Mouse (Mus musculus) CH12.LX (cell line): Measurements from ENCODE around the gene Tmem132d. TPM values are rescaled to one million over a fixed set of nuclear protein-coding genes. Genes with fewer than 3 reads are reported as not detected.

Experiments
- DNase-seq: peaks from one replicate; pipeline ENCODE4 v3.0.0-alpha.2; 2013; ENCODE audit errors: extremely low read depth
- H3K27ac ChIP-seq: 2 replicates; pipeline ENCODE4 v1.5.1; 2012; ENCODE audit warnings: low read depth, mild to moderate bottlenecking, control low read depth, moderate library complexity; ENCODE audit not compliant: insufficient read depth
- H3K27me3 ChIP-seq: replicated peaks from 2 replicates; pipeline ENCODE3; 2012; ENCODE audit warnings: inconsistent platforms
- H3K36me3 ChIP-seq, 2 experiments: replicated peaks in 1 of 2; 2 replicates each; pipeline versions ENCODE3 to v1.6.1; 2012; ENCODE audit warnings: inconsistent platforms in 1 of 2, low read length in 1 of 2, mild to moderate bottlenecking in 1 of 2, mixed read lengths in 1 of 2, moderate library complexity in 1 of 2; ENCODE audit not compliant: control insufficient read depth in 1 of 2, insufficient read depth in 1 of 2
- H3K4me1 ChIP-seq, 2 experiments: 2 replicates each; pipeline ENCODE4 v1.6.1; 2012; ENCODE audit warnings: inconsistent platforms in 1 of 2, moderate library complexity in 1 of 2; ENCODE audit not compliant: insufficient read depth in 2 of 2, control insufficient read depth in 1 of 2
- H3K4me2 ChIP-seq: 2 replicates; pipeline ENCODE4 v1.6.1; 2012; ENCODE audit warnings: low read depth, mild to moderate bottlenecking, control low read depth; ENCODE audit not compliant: poor library complexity, insufficient read depth, severe bottlenecking
- H3K4me3 ChIP-seq, 3 experiments: fragments of 150-350 bp in 1 of 3; sonication (generic) in 1 of 3; replicated peaks in 1 of 3; 2 replicates each; pipeline versions ENCODE3 to v1.5.1; 2011 to 2012; ENCODE audit warnings: low read depth in 2 of 3, low read length in 2 of 3, mild to moderate bottlenecking in 2 of 3, moderate library complexity in 2 of 3, control low read depth in 1 of 3, improper control_type of control experiment in 1 of 3, inconsistent platforms in 1 of 3, mixed read lengths in 1 of 3; ENCODE audit not compliant: poor library complexity in 1 of 3
- H3K79me2 ChIP-seq: replicated peaks from 2 replicates; pipeline ENCODE4 v1.6.1; 2012; ENCODE audit warnings: mild to moderate bottlenecking, moderate library complexity; ENCODE audit not compliant: control insufficient read depth, poor library complexity, insufficient read depth, severe bottlenecking; ENCODE audit errors: extremely low read depth
- H3K9ac ChIP-seq: 2 replicates; pipeline ENCODE4 v1.6.1; 2012; ENCODE audit warnings: low read depth, mild to moderate bottlenecking, control low read depth, moderate library complexity; ENCODE audit not compliant: insufficient read depth
- H3K9me3 ChIP-seq: replicated peaks from 2 replicates; pipeline ENCODE3; 2012; ENCODE audit warnings: low read length, inconsistent platforms, mixed read lengths
- CHD1 ChIP-seq: IDR thresholded peaks from 2 replicates; pipeline ENCODE4 v1.6.1; 2012; ENCODE audit warnings: low read depth, low read length, improper control_type of control experiment, inconsistent platforms
- CHD2 ChIP-seq: IDR thresholded peaks from 2 replicates; pipeline ENCODE4 v1.6.1; 2011; ENCODE audit warnings: low read length, improper control_type of control experiment
- E2F4 ChIP-seq: IDR thresholded peaks from 2 replicates; pipeline ENCODE4 v1.6.1; 2011; ENCODE audit warnings: low read depth, low read length, improper control_type of control experiment; ENCODE audit not compliant: insufficient replicate concordance
- ELF1 ChIP-seq: IDR thresholded peaks from 2 replicates; pipeline ENCODE4 v1.6.1; 2014; ENCODE audit warnings: low read depth, mild to moderate bottlenecking, inconsistent platforms, low read length, improper control_type of control experiment
- ETS1 ChIP-seq: conservative IDR thresholded peaks from 2 replicates; pipeline ENCODE4 v1.6.1; 2012; ENCODE audit warnings: low read depth, mild to moderate bottlenecking, inconsistent platforms, low read length, improper control_type of control experiment, moderate library complexity
- GABPA ChIP-seq: IDR thresholded peaks from 2 replicates; pipeline ENCODE4 v1.6.1; 2012; ENCODE audit warnings: low read depth, low read length, improper control_type of control experiment, inconsistent platforms; ENCODE audit not compliant: insufficient replicate concordance
- IRF4 ChIP-seq: IDR thresholded peaks from 2 replicates; pipeline ENCODE4 v1.6.1; 2014; ENCODE audit warnings: low read depth, mild to moderate bottlenecking, inconsistent platforms, low read length, improper control_type of control experiment
- KAT2A ChIP-seq: IDR thresholded peaks from 2 replicates; pipeline ENCODE4 v1.6.1; 2012; ENCODE audit warnings: low read length, improper control_type of control experiment, inconsistent platforms; ENCODE audit not compliant: insufficient replicate concordance
- MEF2A ChIP-seq: IDR thresholded peaks from 2 replicates; pipeline ENCODE4 v1.6.1; 2014; ENCODE audit warnings: low read depth, mild to moderate bottlenecking, inconsistent platforms, low read length, improper control_type of control experiment, borderline replicate concordance
- SIN3A ChIP-seq: IDR thresholded peaks from 2 replicates; pipeline ENCODE4 v1.6.1; 2012; ENCODE audit warnings: low read length, improper control_type of control experiment, inconsistent platforms
- ZMIZ1 ChIP-seq: IDR thresholded peaks from 2 replicates; pipeline ENCODE4 v1.6.1; 2012; ENCODE audit warnings: low read depth, mild to moderate bottlenecking, inconsistent platforms, low read length, improper control_type of control experiment
- dilution Hi-C: fragments of 300-500 bp; cut with MboI; formaldehyde crosslinking; loops from 2 replicates; pipeline ENCODE4 v1.14.3; 2020; ENCODE audit warnings: low sequenced_read_pairs; ENCODE audit not compliant: extremely low pct_unique_long_range_greater_than_20kb, extremely low pct_ligation_motif_present
- in situ Hi-C: fragments of 300-500 bp; cut with MboI; formaldehyde crosslinking; loops from 3 replicates; pipeline ENCODE4 v1.14.3; 2019; ENCODE audit warnings: low sequenced_read_pairs, low pct_ligation_motif_present, low pct_unique_long_range_greater_than_20kb, mixed read lengths
- polyA plus RNA-seq: library from polyadenylated mRNA; unstranded; fragments of >175 nt; gene quantifications from 2 replicates; pipeline ENCODE4 v1.2.1, GENCODE M21; 2012; ENCODE audit warnings: low read depth; ENCODE audit not compliant: insufficient read length
- total RNA-seq, 2 experiments: library from RNA; depleted of rRNA; stranded (reverse); fragments of 300-350 nt in 1 of 2; fragments of >200 nt in 1 of 2; gene quantifications; 2 replicates each; pipeline ENCODE4 v1.2.3; 2012 to 2014

The Tmem132d gene
- total RNA-seq (2012; rRNA removed) (not detected in 2 replicates), total RNA-seq (2014; rRNA removed) (not detected in 2 replicates), polyA plus RNA-seq (not detected in 2 replicates)

- H3K9ac ChIP-seq: no peak within 1 kb of the TSS
- in situ Hi-C loops (no loop called here), dilution Hi-C loops (no loop called here)
- H3K79me2 ChIP-seq: no peaks in the 10 kb centered on the region
- DNase-seq: no peak
- H3K4me2 ChIP-seq: no peak within 1 kb of the TSS
- TF ChIP-seq KAT2A: no peak
- TF ChIP-seq CHD1: no peak
- H3K27me3 ChIP-seq: no peaks in the 10 kb centered on the region
- no peaks in the 10 kb centered on the region for H3K4me1 ChIP-seq
- no peaks in the 10 kb centered on the region for H3K36me3 ChIP-seq
- H3K4me3 ChIP-seq: no peak within 1 kb of the TSS
- H3K27ac ChIP-seq: no peak within 1 kb of the TSS
- H3K9me3 ChIP-seq: peaks cover 85% of the 10 kb centered on the region
These were observed at the start of gene Tmem132d for GRCm38 (mm10) chr5:128432916-128433315. Gene Tmem132d (minus strand): TSS chr5:128433077.

DNA sequence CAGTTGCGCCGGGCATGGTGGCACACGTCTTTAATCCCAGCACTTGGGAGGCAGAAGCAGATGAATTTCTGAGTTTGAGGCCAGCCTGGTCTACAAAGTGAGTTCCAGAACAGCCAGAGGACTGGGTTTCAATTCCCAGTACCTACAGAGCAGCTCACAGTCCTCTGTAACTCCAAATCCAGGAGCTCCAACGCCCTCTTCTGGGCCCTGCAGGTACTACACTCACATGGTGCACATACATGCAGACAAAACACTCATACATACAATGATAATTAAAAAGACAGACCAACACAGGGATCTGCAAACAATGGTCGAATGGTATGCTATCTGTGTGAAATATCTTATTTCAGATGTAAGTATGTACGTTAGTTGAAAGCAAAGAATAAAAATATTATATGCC is 47.9 kb upstream of the Tmem132d start:
- no peaks in the 10 kb centered on the region for H3K79me2 ChIP-seq
- H3K9me3 ChIP-seq: peaks cover 82% of the 10 kb centered on the region
- no peak overlapping the region for H3K9ac ChIP-seq
- H3K27me3 ChIP-seq: no peaks in the 10 kb centered on the region
- in situ Hi-C loops: no loop called here
- H3K4me2 ChIP-seq: no peak overlapping the region
- no peak for TF ChIP-seq KAT2A
- TF ChIP-seq E2F4: no peak
- TF ChIP-seq SIN3A: no peak
- TF ChIP-seq, all 38 proteins: peak for 0
- dilution Hi-C loops: no loop called here
- H3K36me3 ChIP-seq: no peaks in the 10 kb centered on the region
- no peak for DNase-seq
- H3K4me3 ChIP-seq: no peak overlapping the region
- no peak overlapping the region for H3K27ac ChIP-seq
- no peaks in the 10 kb centered on the region for H3K4me1 ChIP-seq

DNA sequence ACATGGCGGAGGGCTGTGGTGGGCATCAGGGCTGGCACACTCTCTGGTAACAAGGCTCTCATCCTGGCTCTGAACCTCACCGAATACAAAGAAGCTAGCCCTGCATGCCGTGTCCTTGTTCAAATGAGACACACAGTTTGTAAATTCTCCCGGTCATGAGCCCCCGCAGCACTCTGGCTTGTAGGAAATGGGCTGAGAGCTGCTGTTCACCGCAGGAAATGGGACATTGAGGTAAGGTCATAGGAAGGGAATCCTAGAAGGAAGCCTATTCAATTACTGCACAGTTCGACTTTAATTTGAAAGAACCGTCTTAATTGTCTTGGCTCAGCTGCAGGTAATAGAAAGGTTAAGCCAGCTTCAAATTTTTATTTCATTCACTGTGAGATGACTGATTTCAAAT is 42.5 kb upstream of the Tmem132d start:
- Histone ChIP-seq H3K4me2 (no peak overlapping the region), H3K9ac (no peak overlapping the region)
- DNase-seq: no peak
- TF ChIP-seq GABPA: no peak
- TF ChIP-seq, all 38 proteins: peak for 0
- no peak overlapping the region for H3K27ac ChIP-seq
- H3K79me2 ChIP-seq: no peaks in the 10 kb centered on the region
- no peaks in the 10 kb centered on the region for H3K4me1 ChIP-seq
- H3K27me3 ChIP-seq: no peaks in the 10 kb centered on the region
- no peak overlapping the region for H3K4me3 ChIP-seq
- H3K9me3 ChIP-seq: peaks cover 85% of the 10 kb centered on the region
- dilution Hi-C loops (no loop called here), in situ Hi-C loops (no loop called here)
- H3K36me3 ChIP-seq: no peaks in the 10 kb centered on the region

GRCm38 (mm10) chr5:128469812-128470211 is 36.9 kb upstream of the Tmem132d start:
- DNase-seq: no peak
- H3K4me1 ChIP-seq: no peaks in the 10 kb centered on the region
- H3K27me3 ChIP-seq: no peaks in the 10 kb centered on the region
- no peaks in the 10 kb centered on the region for H3K36me3 ChIP-seq
- in situ Hi-C loops: no loop called here
- no peaks in the 10 kb centered on the region for H3K79me2 ChIP-seq
- no peak overlapping the region for H3K4me3 ChIP-seq
- no peak overlapping the region for H3K4me2 ChIP-seq
- peaks cover 89% of the 10 kb centered on the region for H3K9me3 ChIP-seq
- no peak overlapping the region for H3K27ac ChIP-seq
- TF ChIP-seq CHD1 (no peak), ETS1 (no peak), CHD2 (no peak), IRF4 (no peak), ELF1 (no peak), MEF2A (no peak), ZMIZ1 (no peak), E2F4 (no peak)
- no peak overlapping the region for H3K9ac ChIP-seq
- dilution Hi-C loops: no loop called here
